Mouse (Mus musculus): ENCODE data around the gene Gpatch1.
"Not testable (repeated sequence)": the region's sequence is repeated elsewhere in the genome, so short reads cannot be mapped to it uniquely, and the experiment has no call there.

Gpatch1 gene

DNA sequence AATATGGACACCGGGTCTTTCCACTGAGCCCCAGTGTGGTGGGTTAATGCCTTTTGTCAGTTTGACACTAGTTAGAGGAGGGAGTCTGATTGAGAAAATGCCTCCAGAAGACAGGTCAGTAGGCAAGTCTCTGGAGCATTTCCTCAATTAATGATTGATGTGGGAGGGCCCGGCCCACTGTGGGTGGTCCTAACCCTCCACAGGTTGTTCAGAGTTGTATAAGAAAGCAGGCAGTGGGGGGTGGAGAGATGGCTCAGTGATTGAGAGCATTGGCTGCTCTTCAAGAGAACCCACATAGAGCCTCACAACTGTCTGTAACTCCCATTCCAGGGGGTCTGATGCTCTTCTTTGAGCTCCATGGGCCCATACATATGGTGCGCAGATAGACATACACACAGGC, 13.3 kb upstream of the Gpatch1 start:
- no peak for DNase-seq (ENCODE audit: low read depth, low spot score)

DNA sequence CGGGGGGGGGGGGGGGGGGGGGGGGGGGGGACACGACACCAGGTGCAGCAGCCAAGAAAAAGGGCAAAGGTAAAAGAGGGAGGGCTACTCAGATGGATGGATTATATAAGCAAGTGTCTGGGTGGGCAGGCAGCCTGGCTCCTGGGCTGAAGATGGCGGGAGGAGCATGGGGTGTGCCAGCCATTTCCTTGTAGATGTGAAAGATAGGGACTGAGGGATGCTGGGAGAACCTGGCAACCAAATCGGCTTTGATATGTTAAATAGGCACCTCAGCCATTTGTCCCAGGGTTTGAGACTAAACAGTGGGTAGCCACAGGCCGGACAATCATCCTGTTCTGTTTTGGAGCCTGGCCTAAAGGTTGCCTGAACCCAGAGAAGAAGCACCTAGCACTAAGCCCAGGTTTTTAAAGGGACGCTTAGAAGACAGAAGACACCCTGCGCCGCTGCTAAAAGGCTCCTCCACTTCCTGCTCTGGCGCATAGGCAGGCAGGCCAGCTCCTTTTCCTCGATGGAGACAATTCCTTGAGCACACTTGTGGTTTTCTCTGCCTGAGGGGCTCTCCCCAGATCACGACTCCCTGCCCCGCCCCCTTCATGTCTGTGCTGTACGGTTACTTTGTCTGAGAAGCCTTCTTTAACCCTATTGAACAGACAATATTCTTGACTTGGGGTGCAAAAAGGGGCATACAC, 4.6 kb upstream of the Gpatch1 start:
- peak; percentile 20 for DNase-seq (ENCODE audit: low read depth, low spot score)

DNA sequence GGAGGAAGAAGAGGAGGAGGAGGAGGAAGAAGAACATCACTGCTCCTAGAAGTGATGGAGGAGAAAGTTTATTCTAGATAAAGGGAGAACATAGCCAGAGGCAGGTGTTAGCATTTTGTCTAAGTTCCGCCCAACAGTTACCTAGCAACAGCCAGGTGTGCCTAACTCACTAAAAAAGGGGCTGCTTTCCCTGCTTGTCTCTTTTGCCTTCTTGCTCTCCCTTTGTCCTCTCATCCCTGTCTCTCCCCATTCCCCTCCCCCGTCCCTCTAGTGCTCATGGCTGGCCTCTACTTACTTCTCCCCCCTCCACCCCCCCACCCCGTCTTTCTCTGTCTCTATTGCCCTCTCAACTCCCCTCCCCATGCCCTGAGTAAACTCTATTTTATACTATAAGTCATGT, 3.9 kb upstream of the Gpatch1 start:
- DNase-seq (ENCODE audit: low read depth, low spot score): no peak

DNA sequence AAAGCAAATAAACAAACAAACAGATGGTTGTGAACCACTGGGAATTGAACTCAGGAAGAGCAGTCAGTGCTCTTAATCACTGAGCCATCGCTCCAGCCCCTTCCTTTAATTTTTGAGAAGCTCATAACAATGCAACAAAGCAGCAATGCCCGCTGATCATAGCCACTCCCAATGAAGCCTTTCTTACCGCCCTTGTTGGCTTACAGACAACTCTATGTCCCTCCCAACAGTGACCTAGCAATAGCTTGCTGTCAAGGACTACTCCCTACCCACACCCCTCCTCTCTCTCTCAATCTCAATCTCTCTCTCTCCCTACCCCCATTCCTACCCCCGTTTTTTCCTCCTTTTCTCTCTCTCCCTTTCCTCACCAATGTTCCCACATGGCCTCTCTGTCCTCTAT, 1.5 kb upstream of the Gpatch1 start:
- peak; percentile 19 for DNase-seq (ENCODE audit: low read depth, low spot score)

DNA sequence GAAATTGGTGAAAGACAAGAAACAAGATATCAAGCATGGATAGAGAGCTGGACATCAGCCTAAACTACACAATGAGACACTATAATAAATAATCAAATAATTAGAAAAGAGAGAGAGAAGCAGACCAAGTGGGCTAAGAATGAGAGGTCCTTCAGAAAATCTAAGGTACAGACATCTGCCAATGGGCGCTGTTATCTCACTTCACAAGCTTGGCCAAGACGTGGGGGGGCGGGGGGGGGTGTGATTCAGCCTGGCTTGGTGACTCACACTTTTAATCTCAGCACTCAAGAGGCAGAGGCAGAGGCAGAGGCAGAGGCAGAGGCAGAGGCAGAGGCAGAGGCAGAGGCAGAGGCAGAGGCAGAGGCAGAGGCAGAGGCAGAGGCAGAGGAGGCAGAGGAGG, 981 bp upstream of the Gpatch1 start:
- not testable (repeated sequence) for DNase-seq (ENCODE audit: low read depth, low spot score)

DNA sequence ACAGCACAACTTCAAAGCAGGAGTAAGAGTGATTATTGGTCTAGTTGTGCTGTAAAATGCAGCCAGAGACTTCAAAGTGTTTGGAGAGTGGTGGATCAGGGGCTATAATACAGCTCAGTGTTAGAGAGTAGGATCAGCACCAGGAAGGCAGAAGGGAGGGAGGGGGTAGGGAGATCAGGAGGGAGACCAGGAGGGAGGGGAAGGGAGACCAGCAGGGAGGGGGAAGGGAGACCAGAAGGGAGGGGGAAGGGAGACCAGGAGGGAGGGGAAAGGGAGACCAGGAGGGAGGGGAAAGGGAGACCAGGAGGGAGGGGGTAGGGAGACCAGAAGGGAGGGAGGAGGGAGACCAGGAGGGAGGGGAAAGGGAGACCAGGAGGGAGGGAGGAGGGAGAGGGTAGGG, 4.1 kb downstream of the Gpatch1 start:
- no peak for DNase-seq (ENCODE audit: low read depth, low spot score)

DNA sequence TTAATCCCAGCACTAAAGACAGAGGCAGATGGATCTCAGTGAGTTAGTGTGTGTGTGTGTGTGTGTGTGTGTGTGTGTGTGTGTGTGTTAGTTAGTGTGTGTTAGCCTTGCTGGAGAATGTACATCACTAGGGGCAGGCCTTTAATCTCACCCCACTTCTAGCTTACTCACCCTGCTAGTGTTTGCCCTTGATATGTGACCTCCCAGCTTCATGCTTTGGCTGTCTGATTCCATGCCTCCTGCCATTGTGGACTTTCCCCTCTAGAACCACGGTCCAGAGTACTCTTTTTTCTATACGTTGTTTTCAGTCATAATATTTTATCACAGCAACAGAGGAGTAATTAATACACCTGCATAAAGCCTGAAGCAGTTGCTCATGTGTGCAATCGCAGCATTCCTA, 7.0 kb downstream of the Gpatch1 start:
- no peak for DNase-seq (ENCODE audit: low read depth, low spot score)

DNA sequence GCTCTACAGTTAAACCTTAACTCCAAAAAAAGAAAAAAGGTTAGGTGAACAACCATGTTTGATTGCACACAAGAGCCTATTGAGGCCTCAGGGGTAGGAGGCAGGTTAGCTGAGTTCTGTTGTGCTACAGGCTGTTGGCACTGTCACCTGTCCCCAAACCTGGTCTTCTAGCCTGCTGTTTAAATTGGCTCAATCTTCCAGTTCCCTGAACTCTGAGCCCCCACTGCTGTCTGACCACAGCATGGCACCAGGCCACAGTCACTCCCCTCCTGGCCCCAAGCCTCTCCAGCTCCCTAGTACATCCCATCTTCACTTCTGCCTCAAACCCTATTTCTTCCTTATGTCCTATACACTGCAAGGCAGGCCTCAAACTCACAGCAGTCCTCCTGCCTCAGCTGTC, 17.4 kb downstream of the Gpatch1 start:
- DNase-seq (ENCODE audit: low read depth, low spot score): no peak

DNA sequence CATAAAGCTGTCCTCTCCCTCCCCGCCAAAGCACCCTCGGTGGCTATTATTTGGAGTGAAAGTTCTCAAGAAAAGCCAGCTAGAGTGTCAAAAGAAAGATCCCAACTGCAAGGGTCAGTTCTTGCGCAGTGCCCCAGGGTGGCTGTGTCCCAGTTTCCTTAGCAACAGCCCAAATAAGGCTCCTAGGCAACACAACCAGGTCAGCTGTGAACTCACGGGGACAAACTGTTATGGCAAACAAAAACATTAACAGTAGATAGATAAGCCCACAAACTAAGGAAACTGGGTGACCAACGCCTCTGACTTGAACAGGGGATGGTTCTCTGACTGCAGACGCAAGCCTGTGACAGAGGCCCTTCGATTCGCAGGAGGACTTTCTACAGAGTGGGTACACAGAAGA, 18.6 kb downstream of the Gpatch1 start:
- DNase-seq (ENCODE audit: low read depth, low spot score): peak; percentile 43

DNA sequence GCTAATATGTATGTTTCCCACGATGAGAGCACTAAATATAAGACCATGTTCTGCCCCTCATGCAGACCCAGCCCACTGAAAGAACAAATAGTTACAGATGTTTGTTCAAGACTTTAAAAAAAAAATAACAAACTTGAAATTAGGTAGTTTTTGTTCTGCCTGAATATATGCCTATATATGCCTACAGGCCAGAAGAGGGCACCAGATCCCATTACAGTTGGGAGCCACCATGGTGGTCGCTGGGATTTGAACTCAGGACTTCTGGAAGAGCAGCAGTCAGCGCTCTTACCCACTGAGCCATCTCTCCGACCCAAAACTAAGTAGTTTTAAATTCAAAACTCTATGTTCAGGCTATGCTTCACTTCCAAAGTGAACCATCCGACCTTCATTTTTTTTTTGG, 20.4 kb downstream of the Gpatch1 start:
- no peak for DNase-seq (ENCODE audit: low read depth, low spot score)

DNA sequence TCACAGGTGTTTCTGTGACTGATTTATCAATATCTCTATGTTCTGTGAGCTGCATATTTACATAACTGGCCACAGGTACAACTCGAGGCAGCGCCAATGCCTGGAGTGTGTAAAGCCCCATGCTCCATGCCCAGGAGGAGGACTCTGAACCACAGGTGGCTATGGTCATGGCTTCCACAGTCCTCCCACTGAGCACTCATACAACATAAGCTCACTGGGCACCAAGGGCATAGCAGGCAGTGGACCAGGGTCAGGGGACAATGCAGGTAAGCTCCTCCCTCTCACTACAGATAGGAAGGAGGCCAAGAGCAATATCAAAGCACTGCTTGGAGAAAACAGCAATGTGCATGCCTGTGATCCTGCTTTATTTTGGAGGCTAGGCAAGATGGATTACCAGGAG, 22.6 kb downstream of the Gpatch1 start:
- DNase-seq (ENCODE audit: low read depth, low spot score): no peak

DNA sequence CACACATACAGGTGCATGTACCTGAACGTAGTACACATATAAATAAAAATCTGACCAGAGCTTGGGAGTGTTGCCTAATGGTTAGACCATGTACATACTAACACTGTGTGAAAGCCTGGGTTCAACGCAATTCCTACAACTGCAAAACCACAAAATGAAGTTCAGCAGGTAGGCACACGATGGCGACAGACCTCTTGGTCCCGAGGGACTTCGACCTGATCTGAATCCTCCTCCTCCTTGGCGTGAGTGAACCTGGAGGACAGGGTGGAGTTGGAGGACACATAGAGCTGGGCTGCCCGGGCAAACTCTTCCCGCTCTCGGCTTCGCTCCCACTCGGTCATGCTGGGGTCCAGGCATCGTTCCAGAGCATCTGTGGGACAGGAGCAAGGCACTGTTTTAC, 24.8 kb downstream of the Gpatch1 start:
- no peak for DNase-seq (ENCODE audit: low read depth, low spot score)

DNA sequence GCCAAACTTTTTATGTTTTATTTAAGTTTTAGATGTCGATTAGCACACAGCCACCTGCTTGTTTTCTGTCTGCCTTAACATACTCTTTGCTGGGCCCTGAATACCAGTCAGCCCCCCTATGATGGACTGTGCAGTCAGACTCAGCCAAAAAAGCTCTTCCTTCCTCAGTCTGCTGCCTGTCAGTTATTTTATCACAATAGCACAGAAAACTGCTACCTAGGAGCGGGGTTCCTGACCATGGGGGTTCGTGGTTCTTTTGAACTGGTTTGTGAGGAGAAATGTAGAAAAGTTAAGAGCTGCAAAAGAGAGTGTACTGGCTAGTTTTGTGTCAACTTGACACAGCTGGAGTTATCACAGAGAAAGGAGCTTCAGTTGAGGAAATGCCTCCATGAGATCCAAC, 39.3 kb downstream of the Gpatch1 start:
- DNase-seq (ENCODE audit: low read depth, low spot score): no peak

DNA sequence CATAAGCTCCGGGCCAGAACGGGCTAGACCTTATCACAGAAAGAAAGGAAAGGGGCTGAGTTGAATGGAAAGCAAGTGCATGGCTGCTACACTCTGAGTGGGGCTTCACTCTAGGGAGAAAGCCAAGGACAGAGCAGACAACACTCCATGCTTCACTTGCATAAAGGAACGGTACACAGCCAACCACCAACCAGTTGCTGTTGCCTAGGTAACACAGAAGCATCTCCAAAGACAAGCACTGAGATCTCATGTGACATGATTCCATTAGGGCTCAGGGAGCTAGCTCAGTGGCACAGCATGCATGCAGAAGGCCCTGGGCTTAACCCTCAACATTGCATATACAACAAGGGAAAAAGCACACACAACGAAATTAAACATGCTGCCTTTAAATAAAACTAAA, 40.8 kb downstream of the Gpatch1 start:
- peak; percentile 57 for DNase-seq (ENCODE audit: low read depth, low spot score)

DNA sequence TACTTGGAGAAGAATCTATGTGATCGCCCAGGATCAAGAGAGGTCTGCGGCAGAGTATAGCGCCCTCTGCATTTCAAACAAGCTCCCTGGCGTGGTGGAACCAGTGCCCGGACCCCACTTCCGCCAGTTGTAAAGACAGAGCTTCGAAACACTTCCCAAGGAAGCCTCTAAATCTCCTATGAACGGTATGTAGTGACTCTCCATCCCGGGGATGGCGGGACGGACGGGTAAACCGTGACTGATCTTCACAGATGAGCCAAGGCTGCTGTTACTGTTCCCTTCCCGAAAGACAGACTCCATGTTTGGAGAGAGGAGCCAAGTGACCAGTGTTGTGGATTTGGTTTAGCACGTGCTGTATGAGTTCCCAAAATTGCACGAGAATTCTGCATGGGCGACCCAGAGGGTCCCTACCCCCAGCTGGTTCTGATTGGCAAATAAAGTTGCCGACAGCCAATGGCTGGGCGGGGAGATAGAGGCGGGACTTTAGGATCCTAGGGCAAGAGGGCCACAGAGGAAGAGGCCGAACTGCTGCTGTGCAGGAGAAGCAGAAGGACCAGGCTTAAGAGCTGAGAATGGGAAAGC, 48.7 kb downstream of the Gpatch1 start:
- peak; percentile 44 for DNase-seq (ENCODE audit: low read depth, low spot score)

DNA sequence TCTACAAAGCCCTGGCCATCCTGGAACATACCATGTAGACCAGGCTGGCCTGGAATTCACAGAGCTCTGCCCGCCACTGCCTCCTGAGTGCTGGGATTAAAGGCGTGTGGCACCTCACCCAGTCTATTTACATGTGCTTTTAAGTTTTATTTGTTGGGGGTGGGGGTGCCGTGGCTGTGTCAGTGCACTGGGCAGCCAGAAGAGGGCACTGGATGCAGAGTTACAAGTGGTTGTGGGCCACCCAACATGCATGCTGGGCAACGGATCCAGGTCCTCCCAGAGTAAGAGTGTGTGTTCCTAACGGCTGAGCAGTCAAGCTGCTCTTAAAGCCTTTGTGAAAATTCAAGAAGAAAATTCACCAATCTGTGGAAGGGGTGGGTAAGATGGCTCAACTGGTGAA, 50.4 kb downstream of the Gpatch1 start:
- DNase-seq (ENCODE audit: low read depth, low spot score): no peak

DNA sequence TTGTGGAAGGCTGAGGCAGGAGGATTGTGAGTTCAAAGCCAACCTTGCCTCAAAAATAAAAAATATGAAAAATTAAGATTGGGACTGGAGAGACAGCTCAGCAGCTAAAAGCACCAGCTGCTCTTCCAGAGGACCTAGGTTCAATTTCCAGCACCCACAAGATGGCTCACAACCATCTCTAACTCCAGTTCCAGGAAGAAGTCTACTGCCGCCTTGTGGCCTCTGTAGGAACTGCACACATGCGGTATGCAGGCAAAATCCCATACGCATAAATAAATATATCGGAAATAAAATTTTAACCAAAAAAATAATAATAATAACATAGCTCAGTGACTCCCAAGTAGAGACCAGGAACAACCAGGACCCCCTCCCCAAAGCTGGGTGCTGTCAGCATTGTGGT, 51.6 kb downstream of the Gpatch1 start:
- DNase-seq (ENCODE audit: low read depth, low spot score): no peak

DNA sequence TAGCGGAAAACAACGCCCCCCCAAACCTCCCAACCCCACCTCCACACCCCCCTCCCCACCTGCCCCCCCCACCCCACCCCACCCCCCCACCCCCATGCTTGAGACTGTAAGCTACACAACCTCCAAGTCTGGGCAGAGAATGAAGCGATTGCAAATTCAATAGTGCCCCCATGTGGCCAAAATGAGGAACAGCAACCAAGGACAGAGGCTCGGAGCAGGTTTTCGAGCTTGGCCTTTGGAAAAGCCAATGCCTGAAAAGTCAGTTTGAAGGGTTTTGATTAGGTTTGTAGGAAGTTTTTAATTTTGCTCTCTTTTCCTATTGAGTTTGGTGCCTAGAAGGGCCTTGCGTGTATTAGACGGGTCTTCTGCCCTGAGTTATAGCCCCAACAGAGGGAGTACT, 53.5 kb downstream of the Gpatch1 start:
- peak; percentile 72 for DNase-seq (ENCODE audit: low read depth, low spot score)

DNA sequence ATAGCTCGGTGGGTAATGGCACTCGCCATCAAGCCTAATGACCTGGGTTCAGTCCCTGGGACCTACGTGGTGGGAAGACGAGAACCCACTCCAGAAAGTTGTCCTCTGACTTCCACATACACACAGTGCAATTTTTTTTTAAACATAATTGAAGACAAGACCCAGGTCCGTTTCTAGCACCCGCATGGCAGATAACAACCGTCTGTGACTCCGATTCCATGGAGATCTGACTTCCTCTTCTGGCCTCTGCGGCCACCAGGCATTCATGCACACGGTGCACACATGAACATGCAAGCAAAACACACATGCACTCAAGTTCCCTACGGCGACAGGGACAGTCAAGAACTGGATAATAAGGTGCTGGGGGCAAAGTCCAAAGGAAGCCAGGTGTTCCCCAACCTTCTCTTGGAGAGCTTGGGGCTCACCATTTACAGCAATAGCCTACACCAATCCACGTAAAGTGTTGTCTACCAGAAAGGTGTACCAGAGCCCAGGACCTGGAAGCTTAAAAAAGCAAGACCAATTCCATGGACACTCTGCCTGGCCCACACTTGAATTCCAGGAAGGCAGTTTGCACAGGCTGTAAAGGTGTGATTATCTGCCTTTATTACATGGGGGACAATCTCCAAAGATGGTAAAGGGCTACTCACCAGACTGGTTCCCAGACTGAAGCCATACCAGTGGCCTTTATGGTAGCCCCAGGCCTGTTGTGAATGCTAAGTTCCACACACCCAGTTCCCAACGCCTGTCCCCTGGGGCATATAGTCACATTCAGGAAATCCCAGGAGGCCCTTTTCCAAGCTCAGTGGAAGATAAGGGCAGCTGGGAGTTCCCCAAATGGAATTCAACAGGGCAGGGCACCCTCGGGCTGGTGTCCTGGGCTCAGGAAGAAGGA, 54.4 kb downstream of the Gpatch1 start:
- no peak for DNase-seq (ENCODE audit: low read depth, low spot score)

DNA sequence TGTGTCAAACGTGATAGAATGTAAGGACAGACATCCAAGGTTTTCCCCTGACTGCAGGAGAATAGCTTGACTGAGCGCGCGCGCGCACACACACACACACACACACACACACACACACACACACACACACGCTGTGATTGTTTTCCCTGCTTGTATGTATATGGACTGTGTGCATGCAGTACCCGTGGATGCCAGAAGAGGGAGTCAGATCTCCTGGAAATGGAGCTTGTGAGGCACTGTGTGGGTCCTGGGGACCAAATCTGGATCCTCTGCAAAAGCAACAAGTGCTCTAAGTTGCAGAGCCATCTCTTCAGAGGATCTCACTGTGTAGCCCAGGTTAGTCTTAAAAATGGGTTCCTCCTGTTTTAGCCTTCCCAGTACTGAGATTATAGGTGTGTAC, 58.9 kb downstream of the Gpatch1 start:
- DNase-seq (ENCODE audit: low read depth, low spot score): no peak

DNA sequence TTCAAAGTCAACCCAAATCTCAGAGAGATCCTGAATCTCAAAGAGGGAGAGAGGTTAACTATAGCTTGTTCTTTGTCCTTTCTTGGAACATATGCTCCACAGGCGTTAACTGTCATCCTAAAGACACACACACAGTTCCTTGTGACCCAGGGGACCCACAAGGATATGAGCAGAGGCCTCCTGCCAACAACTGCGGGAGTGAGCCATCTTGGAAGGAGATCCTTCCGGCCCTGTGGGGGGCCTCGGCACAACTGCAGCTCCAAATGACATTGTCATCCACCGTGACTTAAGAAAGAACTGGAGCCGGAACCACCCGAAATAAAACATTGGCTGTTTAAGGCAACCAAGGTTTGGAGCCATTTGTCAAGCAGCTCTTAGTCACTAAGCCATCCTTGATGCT, 59.9 kb downstream of the Gpatch1 start:
- no peak for DNase-seq (ENCODE audit: low read depth, low spot score)

DNA sequence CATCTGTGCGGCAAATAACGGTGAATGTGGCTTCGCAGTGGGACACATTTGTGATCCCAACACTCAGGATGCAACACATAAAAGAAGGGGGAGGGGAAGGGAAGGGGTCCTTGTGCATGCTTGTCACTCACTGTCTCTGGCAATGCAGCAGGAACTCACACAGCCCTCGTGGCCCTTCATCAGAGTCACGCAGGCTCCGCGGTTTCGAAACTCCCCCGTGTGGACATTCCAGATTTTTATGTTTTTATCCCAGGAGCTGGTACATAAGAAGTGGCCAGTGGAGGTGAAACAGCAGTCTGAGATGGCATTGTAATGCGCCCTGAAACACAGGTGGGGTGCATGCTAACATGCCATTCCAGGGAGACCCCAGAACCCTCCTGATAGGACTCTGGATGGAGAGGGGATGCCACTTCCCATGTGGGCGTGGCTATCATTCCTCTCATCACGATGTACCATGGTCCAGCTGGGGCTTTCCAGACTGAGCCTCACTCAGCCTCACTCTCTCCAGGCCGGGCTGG, 66.1 kb downstream of the Gpatch1 start:
- DNase-seq (ENCODE audit: low read depth, low spot score): peak; percentile 67

DNA sequence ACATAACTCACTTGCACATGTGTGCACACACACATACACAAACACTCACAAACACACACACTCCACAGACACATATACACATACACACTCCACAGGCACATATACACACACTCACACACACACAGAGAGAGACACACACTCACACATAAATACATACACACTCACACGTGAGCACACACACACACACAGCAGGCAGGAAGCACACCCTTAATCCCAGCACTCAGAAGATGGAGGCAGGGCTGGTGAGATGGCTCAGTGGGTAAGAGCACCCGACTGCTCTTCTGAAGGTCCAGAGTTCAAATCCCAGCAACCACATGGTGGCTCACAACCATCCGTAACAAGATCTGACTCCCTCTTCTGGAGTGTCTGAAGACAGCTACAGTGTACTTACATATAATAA, 80.3 kb downstream of the Gpatch1 start:
- not testable (repeated sequence) for DNase-seq (ENCODE audit: low read depth, low spot score)
